Mouse (Mus musculus) embryonic facial prominence, embryonic 11.5 days (tissue): ENCODE data around the gene Camkk1. TPM values are rescaled to one million over a fixed set of nuclear protein-coding genes. Genes with fewer than 3 reads are reported as not detected.
A peak's percentile ranks its signal among the peaks of the same experiment; 100 is the strongest.

Source experiments
- ATAC-seq: fragments of 200-750 bp; cut with Nextera tagmentation; replicated peaks from 2 replicates; pipeline ENCODE4 v1.8.0; 2017; ENCODE audit warnings: low read depth; ENCODE audit not compliant: insufficient number of reproducible peaks, low FRiP score, low TSS enrichment
- DNase-seq: peaks from one replicate; pipeline ENCODE4 v3.0.0-alpha.2; 2015; ENCODE audit warnings: low spot score
- H3K27ac ChIP-seq: fragments of 300-500 bp; sonication (generic); replicated peaks from 2 replicates; pipeline ENCODE4 v1.5.1; 2014; ENCODE audit warnings: mild to moderate bottlenecking, low read depth, low read length, control low read depth
- H3K27me3 ChIP-seq: fragments of 300-500 bp; sonication (generic); 2 replicates; pipeline ENCODE4 v1.6.1; 2014; ENCODE audit warnings: mild to moderate bottlenecking, low read length, moderate library complexity, mixed read lengths; ENCODE audit not compliant: control insufficient read depth, insufficient read depth
- H3K36me3 ChIP-seq: fragments of 300-500 bp; sonication (generic); replicated peaks from 2 replicates; pipeline ENCODE4 v1.6.1; 2014; ENCODE audit warnings: low read depth, mild to moderate bottlenecking, low read length, moderate library complexity, mixed read lengths; ENCODE audit not compliant: control insufficient read depth, insufficient read depth
- H3K4me1 ChIP-seq: fragments of 300-500 bp; sonication (generic); 2 replicates; pipeline ENCODE4 v1.6.1; 2014; ENCODE audit warnings: low read length, mixed read lengths; ENCODE audit not compliant: control insufficient read depth, insufficient read depth
- H3K4me2 ChIP-seq: fragments of 300-500 bp; sonication (generic); 2 replicates; pipeline ENCODE4 v1.6.1; 2014; ENCODE audit warnings: low read depth, mild to moderate bottlenecking, control low read depth, low read length, moderate library complexity
- H3K4me3 ChIP-seq: fragments of 300-500 bp; sonication (generic); 2 replicates; pipeline ENCODE4 v1.5.1; 2014; ENCODE audit warnings: low read depth, low read length, control low read depth
- H3K9ac ChIP-seq: fragments of 300-500 bp; sonication (generic); replicated peaks from 2 replicates; pipeline ENCODE4 v1.6.1; 2014; ENCODE audit warnings: mild to moderate bottlenecking, control low read depth, low read length
- H3K9me3 ChIP-seq: fragments of 300-500 bp; sonication (generic); replicated peaks from 2 replicates; pipeline ENCODE4 v1.6.1; 2016; ENCODE audit warnings: mild to moderate bottlenecking, low read length, inconsistent platforms, mixed read lengths; ENCODE audit not compliant: control insufficient read depth
- WGBS: fragments of 180-500 bp; shearing (Covaris S2); extraction: QIAGEN DNeasy Blood & Tissue Kit; methylation state at CpG from one replicate; pipeline ENCODE4 v1.1.7; 2014; 5-methylcytosine and 5-hydroxymethylcytosine counted together
- polyA plus RNA-seq: library from polyadenylated mRNA; unstranded; fragments of >200 nt; fragmentation: Nextera tagmentation; extraction: Ambion mirVana; gene quantifications from 2 replicates; pipeline ENCODE4 v1.2.1, GENCODE M21; 2014

Camkk1 gene
- polyA plus RNA-seq, 1 experiment from 2014 or later, result 3.4 TPM

DNA sequence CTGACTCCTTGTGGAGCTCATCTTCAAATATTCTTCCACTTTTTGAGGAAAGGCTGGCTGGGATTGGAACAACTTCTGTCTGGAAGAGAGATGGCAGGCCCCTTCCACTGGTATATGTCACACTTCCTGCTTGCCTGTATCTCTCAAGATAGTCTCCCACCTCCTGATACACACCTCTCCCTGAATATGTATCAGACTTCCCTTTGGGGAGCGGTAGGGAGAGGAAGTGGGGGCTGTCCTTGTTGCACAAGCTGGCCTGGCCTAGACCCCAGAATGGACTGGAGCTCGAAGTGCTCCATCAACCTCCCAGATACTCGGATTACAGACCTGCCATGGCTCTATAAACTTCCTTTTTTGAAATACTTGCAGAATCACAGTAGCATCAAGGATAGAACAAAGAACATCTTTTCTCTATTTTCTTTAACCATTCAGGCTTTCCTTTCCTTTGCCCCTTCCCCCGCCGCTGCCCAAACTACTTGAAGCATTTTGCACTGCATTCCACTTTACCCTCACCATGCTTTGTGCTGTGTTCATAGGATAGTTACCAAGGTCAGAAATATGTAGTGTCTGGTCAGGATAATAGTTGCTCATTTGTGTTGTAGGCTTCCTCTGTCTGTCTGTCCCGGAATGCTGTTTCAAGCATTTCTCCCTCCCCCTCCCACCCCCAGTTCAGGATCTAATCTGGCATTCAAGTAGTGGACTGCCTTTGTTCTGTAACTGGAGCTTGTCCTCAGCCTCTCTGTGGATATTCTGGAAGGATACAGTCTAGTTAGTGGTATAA lies 69.1 kb downstream of the Camkk1 start:
- H3K4me3 ChIP-seq, result no peak overlapping the region
- no peaks in the 10 kb centered on the region for H3K36me3 ChIP-seq
- no peaks in the 10 kb centered on the region; the same call in 1 of the 2 replicates for H3K4me1 ChIP-seq
- H3K27me3 ChIP-seq, result no peaks in the 10 kb centered on the region
- 54% methylated on average over 6 of the region's 6 CpGs for WGBS
- no peak overlapping the region for H3K9ac ChIP-seq
- H3K9me3 ChIP-seq, result no peaks in the 10 kb centered on the region
- DNase-seq (peak; percentile 10), ATAC-seq (no peak)
- no peak overlapping the region for H3K27ac ChIP-seq
- no peak overlapping the region for H3K4me2 ChIP-seq

GRCm38 (mm10) chr11:73090283-73090682 lies 71.5 kb downstream of the Camkk1 start, which contains the start of gene Itgae:
TSS of gene Itgae (plus strand) at chr11:73090583.
- no peaks in the 10 kb centered on the region for H3K27me3 ChIP-seq
- WGBS, result 81% methylated on average over 4 of the region's 4 CpGs

DNA sequence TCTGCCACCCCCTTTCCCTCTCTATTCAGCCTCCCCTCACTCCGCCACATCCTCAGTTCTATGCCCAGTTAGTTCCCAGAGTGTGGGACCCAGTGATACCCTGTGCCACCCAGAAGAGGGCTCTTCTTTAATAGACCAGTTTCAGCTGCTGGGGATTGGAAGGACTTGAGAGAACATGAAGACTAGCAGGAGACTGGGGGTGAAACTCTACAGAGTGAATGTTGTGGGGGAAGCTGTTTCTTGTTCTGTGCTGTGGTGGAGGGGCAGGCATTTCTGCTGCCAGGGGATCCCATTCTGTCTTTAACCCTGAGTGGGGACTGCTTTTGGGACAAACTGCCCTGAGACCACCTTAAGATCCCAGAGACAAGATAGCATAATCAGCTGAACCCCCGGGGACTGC lies 72.0 kb downstream of the Camkk1 start:
- Histone ChIP-seq H3K36me3 (no peaks in the 10 kb centered on the region), H3K27me3 (no peaks in the 10 kb centered on the region), H3K4me1 (no peaks in the 10 kb centered on the region), H3K9ac (no peak overlapping the region), H3K27ac (no peak overlapping the region), H3K4me3 (no peak overlapping the region), H3K9me3 (no peaks in the 10 kb centered on the region), H3K4me2 (no peak overlapping the region)
- no peak for DNase-seq
- 72% methylated on average over 2 of the region's 2 CpGs for WGBS
- ATAC-seq, result no peak

More at GRCm38 (mm10) chr11:73090283-73090682, 71.5 kb downstream of the Camkk1 start, which contains the start of gene Itgae:
- ATAC-seq (no peak), DNase-seq (no peak)
- Histone ChIP-seq H3K9ac (no peak within 1 kb of the TSS), H3K4me2 (no peak within 1 kb of the TSS), H3K27ac (no peak within 1 kb of the TSS), H3K9me3 (no peaks in the 10 kb centered on the region), H3K4me3 (no peak within 1 kb of the TSS), H3K36me3 (no peaks in the 10 kb centered on the region), H3K4me1 (no peaks in the 10 kb centered on the region)

Other genes with a start within 250 kb of the Camkk1 start
- gene Cyb5d2, start 222.9 kb upstream of the Camkk1 start, polyA plus RNA-seq, result 3.0 and 3.4 TPM in 2 replicates
- gene Zzef1, start 222.8 kb upstream of the Camkk1 start, polyA plus RNA-seq, result 5.9 and 6.1 TPM in 2 replicates
- 0.74 and 1.4 TPM in 2 replicates for gene Atp2a3, start 57.8 kb upstream of the Camkk1 start, polyA plus RNA-seq
- gene P2rx1, start 19.9 kb upstream of the Camkk1 start, polyA plus RNA-seq, result 1.2 and 1.3 TPM in 2 replicates
- gene Ncbp3, start 28.8 kb downstream of the Camkk1 start, polyA plus RNA-seq, result 11.3 and 11.9 TPM in 2 replicates
- gene Itgae, start 71.6 kb downstream of the Camkk1 start, polyA plus RNA-seq, result 0.06 and 0.17 TPM in 2 replicates
- gene Haspin, start 119.3 kb downstream of the Camkk1 start, polyA plus RNA-seq, result 20.1 and 21.6 TPM in 2 replicates
- gene P2rx5, start 141.4 kb downstream of the Camkk1 start, polyA plus RNA-seq, result 0.14 TPM in 1 of 2 replicates, not detected in the other
- gene Emc6, start 158.0 kb downstream of the Camkk1 start, polyA plus RNA-seq, result 112 and 115 TPM in 2 replicates
- 218 and 228 TPM in 2 replicates for gene Tax1bp3, start 158.1 kb downstream of the Camkk1 start, polyA plus RNA-seq
- gene Ctns, start 180.0 kb downstream of the Camkk1 start, polyA plus RNA-seq, result 22.4 and 22.8 TPM in 2 replicates
- 0.93 and 1.0 TPM in 2 replicates for gene Shpk, start 180.5 kb downstream of the Camkk1 start, polyA plus RNA-seq
- 0.15 and 0.29 TPM in 2 replicates for gene Trpv1, start 215.3 kb downstream of the Camkk1 start, polyA plus RNA-seq
- 0.03 TPM in 1 of 2 replicates, not detected in the other for gene Trpv3, start 248.4 kb downstream of the Camkk1 start, polyA plus RNA-seq